Mouse (Mus musculus): ENCODE measurements around the gene Fgd2. TPM values are rescaled to one million over a fixed set of nuclear protein-coding genes. Genes with fewer than 3 reads are reported as not detected.
"Not testable (repeated sequence)": the region's sequence is repeated elsewhere in the genome, so short reads cannot be mapped to it uniquely, and the experiment has no call there.

Gene Fgd2
- polyA plus RNA-seq, 1 experiment: 268 TPM

GRCm38 (mm10) chr17:29348996-29349395, 11.7 kb upstream of the Fgd2 start:
- no peak for DNase-seq (ENCODE audit: low read depth in 1 of 2, low spot score in 2 of 2)
- WGBS: 78% methylated on average over 2 of the region's 2 CpGs
- no peaks in the 10 kb centered on the region for H3K36me3 ChIP-seq (ENCODE audit: control insufficient read depth, insufficient read depth, low read length)
- peaks cover 10% of the 10 kb centered on the region; the same call in 1 of the 2 replicates for H3K4me1 ChIP-seq (ENCODE audit: control insufficient read depth, insufficient read depth, insufficient read length)
- no peak for TF ChIP-seq POLR2A (IDR thresholded peaks at IDR 0.05; ENCODE audit: low read depth, low read length)
- no peak for TF ChIP-seq CTCF (IDR thresholded peaks at IDR 0.05; ENCODE audit: extremely low read depth, insufficient read depth, insufficient read length, insufficient replicate concordance)
- H3K4me3 ChIP-seq (ENCODE audit: extremely low read depth, insufficient read depth, insufficient read length): no peak overlapping the region
- H3K27ac ChIP-seq (ENCODE audit: insufficient read depth, low read length): no peak overlapping the region
- no peaks in the 10 kb centered on the region for H3K27me3 ChIP-seq (ENCODE audit: control insufficient read depth, insufficient read depth, low read length)

- H3K27ac ChIP-seq (ENCODE audit: insufficient read depth, low read length); H3K27me3 ChIP-seq (ENCODE audit: control insufficient read depth, insufficient read depth, low read length); H3K4me1 ChIP-seq (ENCODE audit: control insufficient read depth, insufficient read depth, insufficient read length); DNase-seq (ENCODE audit: low read depth in 1 of 2, low spot score in 2 of 2); H3K4me3 ChIP-seq (ENCODE audit: extremely low read depth, insufficient read depth, insufficient read length); H3K36me3 ChIP-seq (ENCODE audit: control insufficient read depth, insufficient read depth, low read length): not testable (repeated sequence)
- WGBS: 91% methylated on average over 5 of the region's 5 CpGs
Observed at GRCm38 (mm10) chr17:29351056-29351455, 9.7 kb upstream of the Fgd2 start.

- H3K27me3 ChIP-seq (ENCODE audit: control insufficient read depth, insufficient read depth, low read length): no peaks in the 10 kb centered on the region
- peaks cover 8% of the 10 kb centered on the region for H3K4me1 ChIP-seq (ENCODE audit: control insufficient read depth, insufficient read depth, insufficient read length)
- H3K27ac ChIP-seq (ENCODE audit: insufficient read depth, low read length): peak overlapping the region; percentile 63
- WGBS: 80% methylated on average over 5 of the region's 5 CpGs
- no peak for DNase-seq (ENCODE audit: low read depth in 1 of 2, low spot score in 2 of 2)
- no peaks in the 10 kb centered on the region for H3K36me3 ChIP-seq (ENCODE audit: control insufficient read depth, insufficient read depth, low read length)
- TF ChIP-seq CTCF (IDR thresholded peaks at IDR 0.05; ENCODE audit: extremely low read depth, insufficient read depth, insufficient read length, insufficient replicate concordance) (no peak), POLR2A (IDR thresholded peaks at IDR 0.05; ENCODE audit: low read depth, low read length) (no peak)
- H3K4me3 ChIP-seq (ENCODE audit: extremely low read depth, insufficient read depth, insufficient read length): no peak overlapping the region
Observed at GRCm38 (mm10) chr17:29355461-29355840, 5.3 kb upstream of the Fgd2 start.

- WGBS: 74% methylated on average over 17 of the region's 17 CpGs
- H3K36me3 ChIP-seq (ENCODE audit: control insufficient read depth, insufficient read depth, low read length): no peaks in the 10 kb centered on the region
- DNase-seq (ENCODE audit: low read depth in 1 of 2, low spot score in 2 of 2): no peak
- peak overlapping the region; percentile 63 for H3K27ac ChIP-seq (ENCODE audit: insufficient read depth, low read length)
- no peak overlapping the region for H3K4me3 ChIP-seq (ENCODE audit: extremely low read depth, insufficient read depth, insufficient read length)
- no peaks in the 10 kb centered on the region for H3K27me3 ChIP-seq (ENCODE audit: control insufficient read depth, insufficient read depth, low read length)
- TF ChIP-seq POLR2A (IDR thresholded peaks at IDR 0.05; ENCODE audit: low read depth, low read length): no peak
- TF ChIP-seq CTCF (IDR thresholded peaks at IDR 0.05; ENCODE audit: extremely low read depth, insufficient read depth, insufficient read length, insufficient replicate concordance): no peak
- peaks cover 9% of the 10 kb centered on the region for H3K4me1 ChIP-seq (ENCODE audit: control insufficient read depth, insufficient read depth, insufficient read length)
Observed at GRCm38 (mm10) chr17:29355841-29356478, 4.8 kb upstream of the Fgd2 start.

GRCm38 (mm10) chr17:29356479-29356856, 4.2 kb upstream of the Fgd2 start:
- no peaks in the 10 kb centered on the region for H3K36me3 ChIP-seq (ENCODE audit: control insufficient read depth, insufficient read depth, low read length)
- H3K27ac ChIP-seq (ENCODE audit: insufficient read depth, low read length): peak overlapping the region; percentile 63
- H3K4me3 ChIP-seq (ENCODE audit: extremely low read depth, insufficient read depth, insufficient read length): no peak overlapping the region
- peaks cover 9% of the 10 kb centered on the region for H3K4me1 ChIP-seq (ENCODE audit: control insufficient read depth, insufficient read depth, insufficient read length)
- WGBS: 31% methylated on average over 11 of the region's 11 CpGs
- TF ChIP-seq CTCF (IDR thresholded peaks at IDR 0.05; ENCODE audit: extremely low read depth, insufficient read depth, insufficient read length, insufficient replicate concordance) (no peak), POLR2A (IDR thresholded peaks at IDR 0.05; ENCODE audit: low read depth, low read length) (no peak)
- no peak for DNase-seq (ENCODE audit: low read depth in 1 of 2, low spot score in 2 of 2)
- H3K27me3 ChIP-seq (ENCODE audit: control insufficient read depth, insufficient read depth, low read length): no peaks in the 10 kb centered on the region

- DNase-seq (ENCODE audit: low read depth in 1 of 2, low spot score in 2 of 2): no peak
- no peaks in the 10 kb centered on the region for H3K36me3 ChIP-seq (ENCODE audit: control insufficient read depth, insufficient read depth, low read length)
- no peaks in the 10 kb centered on the region for H3K27me3 ChIP-seq (ENCODE audit: control insufficient read depth, insufficient read depth, low read length)
- TF ChIP-seq POLR2A (IDR thresholded peaks at IDR 0.05; ENCODE audit: low read depth, low read length) (no peak), CTCF (IDR thresholded peaks at IDR 0.05; ENCODE audit: extremely low read depth, insufficient read depth, insufficient read length, insufficient replicate concordance) (no peak)
- H3K4me1 ChIP-seq (ENCODE audit: control insufficient read depth, insufficient read depth, insufficient read length): peaks cover 9% of the 10 kb centered on the region
- 44% methylated on average over 9 of the region's 9 CpGs for WGBS
- peak overlapping the region; percentile 57; the same call in 1 of the 2 replicates for H3K27ac ChIP-seq (ENCODE audit: insufficient read depth, low read length)
- no peak overlapping the region for H3K4me3 ChIP-seq (ENCODE audit: extremely low read depth, insufficient read depth, insufficient read length)
Observed at GRCm38 (mm10) chr17:29356882-29357281, 3.8 kb upstream of the Fgd2 start.

- TF ChIP-seq CTCF (IDR thresholded peaks at IDR 0.05; ENCODE audit: extremely low read depth, insufficient read depth, insufficient read length, insufficient replicate concordance) (no peak), POLR2A (IDR thresholded peaks at IDR 0.05; ENCODE audit: low read depth, low read length) (no peak)
- no peak overlapping the region for H3K4me3 ChIP-seq (ENCODE audit: extremely low read depth, insufficient read depth, insufficient read length)
- 90% methylated on average over 3 of the region's 3 CpGs for WGBS
- H3K27me3 ChIP-seq (ENCODE audit: control insufficient read depth, insufficient read depth, low read length): no peaks in the 10 kb centered on the region
- DNase-seq (ENCODE audit: low read depth in 1 of 2, low spot score in 2 of 2): no peak
- 0 out of 2 replicates have a peak, but pooled peaks cover 2% of the 10 kb centered on the region for H3K36me3 ChIP-seq (ENCODE audit: control insufficient read depth, insufficient read depth, low read length)
- no peak overlapping the region for H3K27ac ChIP-seq (ENCODE audit: insufficient read depth, low read length)
- H3K4me1 ChIP-seq (ENCODE audit: control insufficient read depth, insufficient read depth, insufficient read length): peaks cover 21% of the 10 kb centered on the region
Observed at GRCm38 (mm10) chr17:29358928-29359327, 1.8 kb upstream of the Fgd2 start.
